Mouse (Mus musculus): ENCODE results near the gene Atp8a2.

Atp8a2 gene

DNA sequence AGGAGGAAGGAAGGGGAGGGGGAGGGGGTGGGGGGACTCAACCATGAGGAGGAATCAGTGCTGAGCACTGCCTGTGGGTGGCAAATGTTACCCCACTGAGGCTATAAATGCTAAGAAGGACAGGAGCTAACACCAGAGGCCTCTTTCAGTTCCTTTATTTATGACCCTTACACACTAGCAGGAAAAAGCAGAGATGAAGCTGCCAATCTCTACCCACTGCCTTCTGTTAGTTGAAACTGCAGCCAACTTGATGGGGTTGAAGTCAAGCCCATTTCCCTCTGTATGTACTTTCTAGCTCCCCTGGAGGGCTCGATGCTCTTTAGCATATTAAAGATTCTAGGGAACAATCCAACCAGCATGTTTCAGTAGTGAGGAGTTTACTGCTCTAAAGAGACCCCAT is 303.0 kb downstream of the Atp8a2 start:
- DNase-seq = no peak

DNA sequence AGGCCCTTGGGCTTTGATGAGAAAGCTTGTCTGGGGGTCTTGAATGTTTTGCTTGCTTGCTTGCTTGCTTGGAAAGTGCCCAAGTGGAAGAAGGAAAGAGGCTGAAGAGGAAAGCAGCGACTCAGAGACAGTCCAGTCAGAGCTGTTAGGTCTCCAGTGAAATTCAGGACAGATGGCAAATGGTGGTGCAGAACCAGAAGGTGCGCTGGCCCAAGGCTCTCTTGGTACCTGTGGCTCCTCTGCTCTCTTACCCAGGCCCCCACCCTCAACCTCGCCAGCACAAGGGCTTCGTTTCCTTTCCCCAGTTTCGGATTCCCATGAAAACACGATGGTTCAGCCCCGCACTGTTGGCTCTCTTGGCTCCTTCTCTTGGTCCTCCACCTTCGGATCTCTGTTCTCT is 304.9 kb downstream of the Atp8a2 start:
- DNase-seq = no peak

DNA sequence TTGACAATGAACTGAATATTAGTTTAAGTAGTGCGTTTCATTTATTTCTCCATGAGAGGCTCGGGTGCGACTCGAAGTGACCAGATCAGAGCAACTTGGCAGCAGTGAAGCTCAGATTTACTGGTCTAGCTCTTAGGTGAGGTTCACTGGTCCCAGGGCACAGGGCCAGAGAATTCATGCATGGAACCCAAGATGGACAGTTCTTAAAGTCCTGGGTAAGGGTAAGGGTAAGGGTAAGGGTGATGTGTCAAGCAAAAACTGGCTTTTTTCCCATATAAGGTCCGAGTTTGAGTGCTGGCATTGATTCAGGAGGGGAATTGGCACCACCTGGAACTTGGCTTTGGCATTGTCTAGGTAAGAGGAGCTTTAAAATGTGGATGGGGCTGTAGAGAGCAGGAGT is 305.5 kb downstream of the Atp8a2 start:
- DNase-seq = no peak

DNA sequence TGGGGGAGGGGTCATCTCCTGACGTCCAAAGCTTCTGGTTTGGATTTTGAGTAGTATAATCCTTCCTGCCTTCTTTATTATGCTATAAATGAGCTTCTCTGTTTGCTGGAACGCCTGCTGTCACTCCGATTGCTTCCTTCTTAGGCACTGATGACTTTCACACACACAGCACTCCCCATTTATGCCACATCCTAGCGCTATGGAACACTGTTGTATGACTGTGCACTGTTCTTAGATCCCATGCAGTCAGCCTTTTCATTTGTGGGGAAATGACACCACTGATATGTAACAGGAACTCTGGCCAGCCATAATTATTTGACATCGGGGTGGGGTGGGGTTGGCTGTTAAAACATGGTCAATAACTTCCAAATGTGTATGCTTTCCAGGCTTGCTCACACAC is 306.2 kb downstream of the Atp8a2 start:
- no peak for DNase-seq

DNA sequence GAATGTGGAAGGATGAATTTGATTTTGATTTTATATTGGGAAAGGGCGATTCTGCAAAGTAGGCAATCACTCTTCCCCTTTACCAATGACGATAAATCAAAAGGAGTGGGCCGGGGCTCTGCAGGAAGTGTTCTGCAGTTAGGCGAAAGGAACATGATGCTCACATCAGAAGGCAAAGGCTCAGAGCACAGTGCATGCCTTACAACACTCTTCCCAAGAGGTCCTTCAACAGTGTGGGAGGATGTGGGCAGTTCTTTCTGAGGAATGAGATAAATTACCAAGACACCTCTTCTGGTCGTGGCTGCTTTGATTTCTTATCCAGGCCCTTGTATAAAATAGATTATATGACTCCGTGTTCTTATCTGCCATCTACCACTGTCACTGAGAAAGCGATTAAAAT is 306.9 kb downstream of the Atp8a2 start:
- DNase-seq = no peak

DNA sequence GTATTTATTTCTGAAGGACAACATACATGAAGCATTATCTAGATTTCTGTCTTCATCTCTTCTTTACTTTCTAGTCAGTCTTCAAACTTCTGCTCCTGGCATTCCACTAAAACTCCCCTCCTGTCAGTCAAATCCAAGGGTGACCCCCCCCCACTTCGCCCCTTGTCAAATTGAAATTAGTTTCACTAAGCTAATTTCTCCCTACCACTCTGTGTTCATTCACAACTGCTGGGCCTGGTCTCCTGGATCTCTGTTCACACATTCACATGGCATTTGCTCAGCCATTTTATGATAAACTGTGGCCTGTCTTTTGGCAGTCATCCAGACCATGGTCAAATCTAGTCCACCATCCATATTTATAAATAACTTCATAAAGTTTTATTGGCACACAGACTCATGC is 308.5 kb downstream of the Atp8a2 start:
- no peak for DNase-seq

DNA sequence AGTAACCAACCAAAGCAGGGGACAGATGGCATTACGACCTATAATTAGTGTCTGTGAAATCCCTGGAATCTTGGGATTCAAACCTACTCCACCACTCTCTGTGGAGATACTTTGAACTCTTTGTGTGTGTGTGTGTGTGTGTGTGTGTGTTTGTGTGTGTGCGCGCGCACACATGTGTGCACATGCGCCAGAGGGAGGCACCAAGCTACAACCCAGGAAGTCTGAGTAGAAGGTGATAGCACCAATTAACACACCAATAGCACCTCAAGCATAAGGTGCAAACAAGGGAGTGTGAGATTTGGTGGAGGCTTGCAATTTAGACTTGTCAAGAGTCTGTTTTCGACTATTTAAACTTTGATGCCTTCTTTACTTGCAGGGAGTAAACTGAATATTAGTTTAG is 308.9 kb downstream of the Atp8a2 start:
- DNase-seq = no peak

DNA sequence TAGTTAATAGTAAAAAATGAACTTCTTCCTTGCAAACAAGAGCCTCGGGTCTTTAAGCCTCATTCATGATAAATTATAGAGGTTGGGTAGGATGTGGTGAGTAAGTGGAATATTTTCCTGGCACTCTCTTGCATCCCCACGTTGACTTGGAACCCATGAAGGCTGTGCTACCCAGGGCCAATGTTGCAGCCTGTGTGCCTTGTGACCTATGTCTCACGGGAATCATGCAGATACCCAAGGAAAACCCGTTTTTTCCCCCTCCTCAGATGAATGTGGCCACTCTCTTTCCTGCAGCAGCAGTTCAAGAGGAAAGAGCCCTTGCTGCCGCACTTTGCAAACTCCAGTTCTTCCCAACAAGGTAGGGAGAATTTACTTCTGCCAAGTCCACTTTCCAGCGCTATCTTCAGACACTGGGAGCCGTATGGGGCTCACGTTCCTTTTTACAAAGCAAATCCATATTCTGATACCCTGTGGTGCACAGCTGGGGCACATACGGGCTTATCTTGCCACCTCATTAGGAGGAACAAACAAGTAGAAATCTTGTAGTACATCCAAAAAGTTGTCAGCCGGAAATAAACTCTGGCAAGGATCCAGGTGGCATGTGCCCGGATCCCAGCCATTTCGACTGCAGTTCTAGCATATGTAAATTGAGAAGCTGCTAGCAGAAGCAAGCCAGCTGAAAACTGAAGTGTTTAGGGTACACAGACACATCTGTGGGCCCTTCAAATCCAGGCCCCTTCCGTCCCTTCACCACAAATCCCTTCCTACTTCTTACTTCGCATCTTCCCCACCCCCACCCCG is 309.7 kb downstream of the Atp8a2 start:
- peak; percentile 16 to 46 for DNase-seq

DNA sequence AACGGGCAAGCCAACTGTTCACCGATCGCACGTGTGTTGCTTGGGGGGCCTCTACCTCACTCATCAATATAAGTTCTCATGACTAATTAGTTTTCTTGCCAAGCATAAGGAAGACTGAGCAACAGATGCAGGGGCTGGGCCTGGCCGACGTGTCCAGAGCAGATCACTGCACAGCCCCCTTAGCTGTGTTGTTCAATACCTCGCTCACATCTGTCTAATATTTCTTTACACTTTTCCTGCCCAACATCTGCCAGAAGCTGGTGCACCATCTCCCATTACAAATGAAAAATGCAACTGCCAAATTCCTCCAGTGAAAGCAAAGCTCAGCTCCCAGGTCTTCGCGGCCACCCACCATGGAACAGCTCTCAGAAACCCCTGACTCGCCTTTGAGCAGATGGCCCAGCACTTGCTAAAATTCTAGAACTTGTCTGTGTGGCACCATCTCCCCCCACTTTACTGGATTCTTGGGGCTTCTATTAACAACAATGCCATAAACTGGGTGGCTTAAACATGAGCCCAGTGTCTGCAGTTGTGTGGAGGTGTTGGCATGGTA is 313.4 kb downstream of the Atp8a2 start:
- DNase-seq = no peak

DNA sequence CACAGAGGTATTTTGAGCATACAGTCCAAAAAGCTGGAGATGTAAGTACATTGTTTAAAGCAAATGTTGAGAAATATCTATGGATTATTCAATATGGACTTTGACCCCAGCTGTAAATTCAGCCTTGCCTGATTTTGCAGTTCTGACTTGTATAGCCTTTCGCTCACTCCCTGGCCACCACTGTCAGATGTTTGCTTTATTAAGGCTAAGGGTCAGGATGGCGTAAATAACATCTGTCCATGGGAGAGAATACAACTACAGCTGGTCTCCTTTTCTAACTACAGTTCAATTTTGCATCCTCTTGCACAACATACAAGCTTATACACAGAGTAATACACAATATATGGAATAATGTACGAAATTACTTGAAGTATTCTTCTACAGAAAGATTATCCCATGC is 316.1 kb downstream of the Atp8a2 start:
- no peak for DNase-seq

DNA sequence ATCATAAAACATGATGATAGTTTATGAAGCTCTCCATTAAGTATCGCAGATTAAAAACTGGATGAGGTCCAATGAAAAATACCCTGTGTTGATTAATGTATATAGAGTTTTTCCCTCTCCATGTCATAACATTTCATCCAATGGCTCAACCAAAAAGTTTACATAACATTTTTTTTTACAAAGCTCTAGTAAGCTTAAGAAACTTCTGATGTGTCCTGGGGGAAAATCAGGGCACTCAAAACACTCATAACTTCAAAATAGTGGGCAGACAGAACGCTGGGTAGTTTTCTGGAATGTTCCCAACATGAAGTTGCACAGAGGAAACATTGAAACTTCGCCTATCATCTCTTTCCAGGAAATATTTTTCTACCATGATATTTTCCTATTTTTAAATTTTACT is 318.7 kb downstream of the Atp8a2 start:
- no peak for DNase-seq

DNA sequence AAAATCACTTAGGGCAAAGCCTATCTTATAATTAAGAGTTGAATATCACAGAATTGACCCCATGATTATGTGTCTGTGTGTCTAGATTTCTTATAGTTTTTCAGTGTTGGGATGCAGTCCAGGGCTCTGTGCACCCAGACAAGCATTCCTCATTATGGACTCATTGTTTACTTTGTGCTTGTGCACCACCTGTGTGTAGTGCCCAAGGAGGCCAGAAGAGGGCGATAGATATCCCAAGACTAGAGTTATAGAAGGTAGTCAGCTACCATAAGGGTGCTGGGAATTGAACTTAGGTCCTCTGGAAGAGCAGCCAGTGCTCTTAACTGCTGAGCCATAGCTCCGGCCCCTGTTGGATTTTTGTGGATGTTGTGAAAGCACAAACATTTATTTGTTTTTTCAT is 320.5 kb downstream of the Atp8a2 start:
- DNase-seq = no peak

DNA sequence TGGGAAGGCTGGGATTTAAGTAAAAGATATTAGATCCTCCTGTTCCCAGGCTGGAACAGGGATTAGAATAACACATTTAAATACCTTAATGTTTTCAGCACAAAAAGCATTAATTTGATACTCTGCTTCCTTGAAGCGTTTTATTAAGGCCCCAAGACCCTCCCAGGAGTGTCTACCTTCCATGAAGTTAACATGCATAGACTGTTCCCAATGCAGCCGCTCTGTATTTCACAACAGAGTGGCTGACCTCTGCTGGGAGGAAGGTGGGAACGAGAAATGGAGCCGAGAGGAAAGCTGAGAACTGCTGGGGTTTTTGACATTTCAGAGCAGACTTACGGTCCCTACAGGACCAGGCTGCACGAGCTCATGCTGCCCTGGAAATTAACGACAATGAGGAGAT is 328.6 kb downstream of the Atp8a2 start:
- no peak for DNase-seq

DNA sequence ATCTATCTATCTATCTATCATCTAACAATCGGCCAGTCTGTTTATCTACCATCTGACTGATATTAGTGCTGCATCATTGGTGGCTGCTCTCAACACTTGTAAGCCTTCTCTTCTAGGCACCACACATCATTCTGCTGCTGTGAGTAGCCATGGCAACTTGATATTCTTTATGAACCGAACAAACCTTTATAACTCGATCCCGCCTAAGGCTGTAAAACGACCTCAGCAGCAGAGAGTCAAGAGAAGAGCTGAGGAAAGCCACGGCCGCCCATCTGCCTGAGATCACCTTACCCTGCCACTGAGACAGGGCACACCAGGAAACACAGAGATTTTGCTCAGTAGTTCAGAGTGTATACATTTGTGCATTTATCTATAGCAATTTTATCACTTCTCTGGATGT is 329.2 kb downstream of the Atp8a2 start:
- no peak for DNase-seq

DNA sequence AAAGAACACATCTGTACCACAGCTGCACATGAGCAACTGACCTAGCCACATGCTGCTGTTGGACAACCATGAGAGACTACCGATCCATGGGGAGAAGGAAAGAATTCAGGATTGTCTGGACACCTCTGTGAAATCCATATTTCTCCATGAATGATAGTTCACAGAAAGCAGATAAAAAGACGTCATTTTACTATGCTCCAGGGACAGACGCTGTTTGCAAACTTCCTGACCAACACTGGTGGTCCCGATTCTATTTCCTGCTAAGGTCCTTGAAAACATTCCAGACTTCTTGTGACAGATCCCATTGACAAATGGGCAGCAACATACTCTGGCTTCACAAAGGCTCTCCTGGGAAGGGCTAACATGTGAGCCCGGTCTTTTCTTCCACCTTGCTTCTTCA is 331.0 kb downstream of the Atp8a2 start:
- DNase-seq = no peak

DNA sequence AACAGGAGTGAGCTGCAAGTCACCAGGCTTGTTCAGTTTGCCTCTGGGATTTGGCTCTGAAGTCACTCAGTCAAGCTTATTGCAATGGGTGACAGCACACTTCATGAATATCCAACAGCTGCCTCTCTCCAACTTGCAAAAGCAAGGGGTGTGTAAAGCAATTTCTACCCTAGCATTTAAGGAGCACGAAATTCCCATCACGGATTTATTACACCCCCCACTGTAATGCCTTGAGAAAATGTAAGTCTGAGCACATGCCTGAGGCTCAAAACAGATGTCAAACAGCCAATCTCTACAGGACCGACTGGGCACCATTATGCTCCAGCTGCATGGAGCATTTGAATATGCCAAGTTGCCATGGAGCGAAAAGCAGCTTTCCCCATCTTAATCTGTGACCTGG is 334.6 kb downstream of the Atp8a2 start:
- DNase-seq = no peak

DNA sequence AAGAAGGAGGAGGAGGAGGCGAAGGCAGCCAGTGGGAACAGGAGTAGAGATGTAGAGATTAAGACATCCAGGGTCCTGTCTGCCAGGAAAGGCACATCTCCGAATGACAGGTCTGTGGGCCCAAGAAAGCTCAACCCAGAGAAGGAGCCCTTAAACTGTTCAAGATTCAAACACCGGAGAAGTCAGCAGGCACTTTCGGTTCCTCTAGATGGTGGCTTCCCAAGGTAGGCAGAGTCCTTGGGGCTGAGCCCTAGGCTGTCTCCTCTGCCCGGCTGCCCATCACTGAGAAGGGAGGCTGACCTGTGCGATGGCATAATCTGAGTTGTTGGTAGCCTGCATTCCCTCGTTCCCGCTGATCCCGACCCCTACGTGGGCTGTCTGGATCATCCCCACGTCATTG is 337.1 kb downstream of the Atp8a2 start:
- DNase-seq = no peak

DNA sequence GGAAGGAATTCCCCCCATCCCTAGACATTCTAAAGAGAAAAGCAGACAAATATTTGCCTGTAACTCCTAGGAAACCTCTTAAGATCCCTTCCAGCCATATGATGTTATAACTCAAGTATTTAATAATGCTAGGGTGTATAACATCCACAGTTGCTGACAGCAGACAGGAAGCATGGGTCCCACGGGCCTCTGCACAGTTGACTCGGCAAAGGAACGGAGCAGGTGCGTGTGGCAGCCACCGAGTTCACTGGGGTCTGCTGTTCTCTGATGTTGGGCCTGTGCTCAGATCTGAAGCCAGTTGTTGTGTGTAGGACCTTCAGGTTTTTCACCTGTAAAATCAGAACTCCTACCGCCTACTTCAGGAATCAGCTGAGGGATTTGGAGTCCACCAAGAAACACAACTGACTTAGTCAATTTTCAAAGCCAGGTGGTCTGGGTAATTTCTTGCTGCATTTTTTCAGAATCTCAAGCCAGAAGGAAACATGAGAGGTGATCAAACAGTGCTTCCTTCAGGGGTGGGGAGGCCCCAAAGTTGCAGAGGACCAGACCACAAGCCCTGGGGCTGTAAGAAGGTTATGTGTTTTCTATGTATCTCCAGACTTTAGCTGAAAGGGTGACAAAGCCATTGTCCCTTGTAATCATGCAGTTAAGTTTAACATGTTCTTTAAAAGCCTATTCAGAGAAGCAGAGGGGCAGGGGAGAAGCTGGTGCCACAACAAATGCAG is 338.3 kb downstream of the Atp8a2 start:
- DNase-seq = no peak

DNA sequence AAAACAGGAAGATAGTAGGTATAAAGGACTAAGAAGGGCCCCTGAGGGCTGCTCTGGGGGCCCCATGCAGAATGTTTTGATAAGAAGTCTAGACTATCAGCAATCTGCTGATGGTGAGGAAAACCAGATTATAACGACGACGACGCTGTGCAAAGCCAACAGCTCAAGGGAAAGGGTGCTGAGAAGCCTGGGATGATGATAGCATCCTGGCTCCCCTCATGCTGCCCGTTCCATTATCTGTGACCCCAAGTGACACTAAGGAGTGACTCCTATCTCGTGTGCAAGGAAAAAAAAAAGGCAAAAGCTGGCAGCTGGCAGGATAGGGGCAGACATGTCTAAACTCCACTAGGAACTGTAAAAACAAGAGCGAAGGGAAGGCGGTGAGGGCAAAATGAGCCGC is 343.8 kb downstream of the Atp8a2 start:
- no peak for DNase-seq

DNA sequence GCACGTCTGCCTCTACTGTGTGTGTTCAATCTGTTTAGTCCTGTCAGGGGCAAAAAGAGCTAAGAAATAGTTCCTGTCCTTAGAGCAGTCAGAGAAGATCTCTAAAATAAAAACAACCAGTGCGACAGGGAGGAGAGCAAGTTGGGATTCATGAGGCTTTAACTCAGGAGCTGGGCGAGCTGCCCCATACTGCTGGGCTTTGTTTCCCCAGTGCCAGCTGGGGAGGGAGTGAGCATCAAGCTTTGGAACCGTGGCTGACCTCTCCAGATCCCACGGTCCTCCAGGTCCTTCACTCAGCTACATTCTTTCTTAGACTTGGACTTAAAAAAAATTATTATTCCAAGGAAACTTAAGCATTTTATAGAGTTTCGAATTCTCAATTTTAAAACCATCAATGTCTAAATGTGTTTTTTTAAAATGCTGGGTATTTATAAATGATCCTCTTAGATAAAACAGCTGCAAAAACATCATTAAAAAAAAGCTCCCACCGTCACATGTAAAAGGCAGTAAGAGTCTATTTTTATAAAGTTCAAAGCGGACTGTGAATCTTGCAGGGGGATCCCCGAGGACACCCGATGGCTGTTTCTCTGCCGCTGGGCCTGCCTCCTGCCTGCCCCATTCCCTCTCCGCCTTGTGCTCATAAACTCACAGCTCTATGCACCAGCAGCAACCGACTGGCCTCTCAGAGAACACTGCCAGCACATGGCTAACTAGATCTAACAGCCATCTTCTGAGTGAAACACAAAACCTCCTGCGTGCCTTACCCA is 350.2 kb downstream of the Atp8a2 start:
- DNase-seq = peak in 1 of 2 experiments; percentile 21

DNA sequence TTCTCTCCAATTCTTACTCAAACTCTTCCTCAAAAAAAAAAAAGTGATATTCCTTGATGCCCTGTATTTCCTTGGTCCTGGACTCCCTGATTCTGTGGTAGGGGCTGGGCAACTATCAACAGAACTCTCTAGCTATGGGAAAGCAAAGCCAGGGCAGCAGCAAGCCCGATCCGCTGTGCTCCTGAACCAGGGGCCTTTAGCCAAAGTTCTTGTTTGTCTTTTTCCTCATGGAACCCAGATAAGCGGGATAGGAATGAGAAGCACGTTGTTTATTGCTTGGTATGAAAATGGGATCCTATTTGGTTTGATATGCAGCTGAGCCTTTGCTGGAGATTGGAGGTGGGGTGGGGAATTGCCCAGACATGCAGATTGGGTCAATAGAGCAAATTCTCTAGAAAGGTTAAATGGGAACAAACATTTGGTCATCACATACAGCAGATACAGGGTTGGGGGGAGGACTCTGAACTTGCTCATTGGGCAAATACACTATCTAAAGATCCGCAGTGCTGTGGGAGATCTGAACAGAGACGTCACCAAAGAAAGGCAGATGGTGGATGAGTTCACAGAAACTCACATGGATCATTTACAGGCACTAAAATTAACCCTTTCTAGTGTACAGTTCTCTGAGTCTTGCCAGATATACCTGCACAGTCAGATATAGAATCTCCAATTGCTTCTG is 353.6 kb downstream of the Atp8a2 start:
- no peak for DNase-seq

DNA sequence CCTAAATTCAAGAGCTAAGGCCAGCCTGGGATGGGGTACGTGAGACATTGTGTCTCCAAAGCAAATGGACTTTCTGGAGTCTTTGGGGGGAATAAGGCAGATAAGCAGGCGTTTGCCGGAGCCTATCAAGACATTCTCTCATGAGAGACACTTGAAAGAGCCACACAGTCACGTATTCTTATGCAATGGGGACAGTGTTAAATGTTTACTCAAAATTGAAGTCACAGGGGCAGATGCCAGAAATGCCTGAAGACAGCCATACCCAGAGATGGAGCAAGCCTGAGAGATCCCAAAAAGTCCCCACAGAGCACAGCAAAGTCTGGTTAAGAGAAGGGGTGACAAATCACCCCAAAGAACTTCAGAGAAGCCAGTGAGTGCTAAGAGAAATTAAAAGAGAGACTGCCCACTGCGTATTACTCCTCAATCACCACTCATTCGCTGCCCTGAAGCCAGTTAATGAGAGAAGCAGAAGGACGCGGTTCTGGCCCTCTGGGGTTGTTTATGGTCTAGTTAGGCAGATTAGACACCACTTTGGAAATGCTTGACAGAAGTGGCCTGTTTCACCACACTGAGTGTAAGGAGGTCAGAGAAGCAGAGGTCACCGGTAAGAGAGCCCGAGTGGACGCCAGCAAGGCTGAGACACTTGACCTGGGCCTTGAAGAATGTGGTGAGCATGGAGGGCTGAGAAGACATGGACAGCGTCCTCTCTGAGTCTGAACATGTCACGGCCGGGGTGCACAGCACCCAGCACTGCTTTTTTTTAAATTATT is 356.8 kb downstream of the Atp8a2 start:
- no peak for DNase-seq

All from kidney, postnatal 4 days (tissue).